In the genomic region with DNA sequence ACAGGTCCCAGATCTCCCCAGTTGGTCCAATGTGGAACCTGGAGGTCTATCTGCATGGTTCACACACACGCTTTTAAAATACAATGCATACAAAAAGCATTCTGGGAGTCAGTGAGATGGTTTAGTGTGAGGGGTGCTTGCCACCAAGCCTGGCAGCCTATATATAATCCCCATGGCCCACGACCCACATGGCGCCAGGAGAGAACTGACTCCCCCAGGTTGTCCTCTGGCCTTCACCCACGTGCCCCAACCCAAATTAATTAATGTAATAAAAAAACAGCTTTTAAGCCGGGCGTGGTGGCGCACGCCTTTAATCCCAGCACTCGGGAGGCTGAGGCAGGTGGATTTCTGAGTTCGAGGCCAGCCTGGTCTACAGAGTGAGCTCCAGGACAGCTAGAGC, we compare ENCODE assay signal across 32 mouse cellular contexts. TPM values are rescaled to one million over a fixed set of nuclear protein-coding genes. Genes with fewer than 3 reads are reported as not detected.
"Had no signal": no experiment of that assay in that cellular context is flagged by ENCODE, and none has a peak within 500 bp of the region (broad histone marks: within the 10 kb centered on the region; RNA-seq: fewer than 3 reads in every experiment).

No protein-coding gene starts in this region.

- DNase-seq: left cerebral cortex, postnatal 4 days; liver; liver, embryonic 13.5 days; liver, postnatal 0 days; lung, adult 18-20 months; lung, adult 2 months; lung, embryonic 14.5 days; lung, postnatal 10 days; lung, postnatal 14 days; lung, postnatal 36 days; midbrain, embryonic 14.5 days had no signal

- H3K27ac ChIP-seq: limb, embryonic 10.5 days; limb, embryonic 13.5 days; limb, embryonic 15.5 days; liver, embryonic 12.5 days; liver, embryonic 13.5 days; liver, embryonic 14.5 days; liver, embryonic 15.5 days; lung, embryonic 15.5 days; macrophage; midbrain, embryonic 10.5 days; midbrain, embryonic 12.5 days; midbrain, embryonic 13.5 days; midbrain, embryonic 15.5 days; neural tube, embryonic 12.5 days had no signal

- H3K4me3 ChIP-seq: limb, embryonic 10.5 days; limb, embryonic 12.5 days; limb, embryonic 13.5 days; limb, embryonic 15.5 days; liver, embryonic 12.5 days; liver, embryonic 13.5 days; liver, embryonic 15.5 days; lung, embryonic 15.5 days; megakaryocyte, embryonic 14.5 days; midbrain, embryonic 10.5 days; midbrain, embryonic 12.5 days; midbrain, embryonic 13.5 days; midbrain, embryonic 15.5 days; myocyte; neural tube, embryonic 12.5 days had no signal

RNA-seq across cellular contexts. Expression of gene 6330409D20Rik, which starts 57.1 kb away (rescaled TPM):
- total RNA-seq: liver, adult 2 months; megakaryocyte progenitor cell, adult 5-6 weeks; megakaryocyte, adult 5-6 weeks; megakaryocyte-erythroid progenitor cell, adult 5-6 weeks; monocyte, adult 5-6 weeks had no signal
